Mouse (Mus musculus) spleen, postnatal 10 days (tissue): ENCODE data around the gene Rab12.
"Not testable (repeated sequence)": the region's sequence is repeated elsewhere in the genome, so short reads cannot be mapped to it uniquely, and the experiment has no call there.

ENCODE experiments used
- DNase-seq, 2 experiments: peaks; one replicate each; pipeline ENCODE4 v3.0.0; 2021 to 2022; ENCODE audit warnings: low spot score in 2 of 2

The Rab12 gene

GRCm38 (mm10) chr17:66519554-66520553, at the start of gene Rab12:
TSS of gene Rab12 (minus strand) at chr17:66519729.
- DNase-seq: peak; percentile 85 to 90

DNA sequence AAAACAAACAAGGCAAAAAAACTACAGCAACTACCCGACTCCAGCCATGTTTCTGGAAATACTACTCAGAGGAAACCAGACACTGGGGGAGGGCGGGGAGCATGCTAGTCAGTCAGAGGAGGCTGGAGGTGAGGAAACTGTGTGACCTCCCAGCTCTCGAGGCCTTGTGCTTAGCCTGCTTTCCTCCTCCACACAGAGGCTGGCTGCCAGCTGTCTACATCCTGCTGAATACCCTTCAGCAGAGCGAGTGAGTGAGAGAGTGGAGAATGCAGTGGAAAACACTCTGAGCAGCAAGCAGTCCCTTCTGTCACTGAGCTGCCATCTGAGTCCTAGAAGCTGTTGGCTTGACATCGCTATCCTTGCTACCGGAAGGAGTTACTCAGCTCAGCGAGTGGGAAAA, 44.7 kb upstream of the Rab12 start:
- DNase-seq: peak in 1 of 2 experiments; percentile 26

- DNase-seq: no peak
These were observed 44.0 kb upstream of the Rab12 start for GRCm38 (mm10) chr17:66563551-66563950.

DNA sequence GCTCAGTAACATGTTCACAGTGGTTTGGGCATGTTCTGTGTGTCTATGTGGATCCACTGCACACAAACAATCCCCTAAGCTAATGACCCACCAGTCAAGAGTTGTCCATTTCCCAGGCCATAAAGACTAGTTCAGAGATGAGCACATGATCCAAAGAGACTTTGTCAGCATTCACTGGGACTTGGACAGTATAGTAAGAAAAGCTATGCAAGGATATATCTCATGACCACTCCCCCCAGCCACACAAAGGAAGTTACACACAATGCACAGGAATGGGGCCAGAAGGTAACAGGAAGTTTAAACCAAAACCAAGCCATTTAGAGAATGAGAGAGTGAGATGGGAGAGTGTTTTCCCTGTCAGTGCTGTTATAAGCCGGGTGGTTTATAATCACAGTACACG, 41.9 kb upstream of the Rab12 start:
- DNase-seq: no peak

GRCm38 (mm10) chr17:66558404-66559317, 39.1 kb upstream of the Rab12 start:
- peak in 1 of 2 experiments; percentile 19 for DNase-seq

- no peak for DNase-seq
These were observed 33.2 kb upstream of the Rab12 start for GRCm38 (mm10) chr17:66552690-66553089.

DNA sequence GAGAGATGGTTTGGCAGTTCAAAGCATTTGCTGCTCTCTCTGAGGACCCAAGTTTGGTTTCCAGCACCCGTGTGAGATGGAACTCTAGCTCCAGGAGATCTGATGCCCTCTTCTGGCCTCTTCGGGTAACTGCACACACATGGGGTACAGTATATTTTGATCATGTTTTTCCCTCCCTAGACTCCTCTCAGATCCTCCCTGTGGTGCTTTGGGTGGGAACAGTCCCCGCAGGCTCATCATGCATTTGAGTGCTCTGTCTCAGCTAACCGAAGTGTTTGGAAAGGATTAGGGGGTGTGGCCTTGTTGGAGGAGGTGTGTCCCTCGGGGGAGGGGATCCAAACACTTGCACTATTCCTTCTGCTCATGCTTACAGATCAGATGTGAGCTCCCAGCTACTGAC, 31.0 kb upstream of the Rab12 start:
- DNase-seq: no peak

- DNase-seq: no peak
These were observed 12.8 kb upstream of the Rab12 start for GRCm38 (mm10) chr17:66532285-66532684.

- DNase-seq: no peak
These were observed 3.9 kb upstream of the Rab12 start for GRCm38 (mm10) chr17:66523396-66523795.

GRCm38 (mm10) chr17:66522631-66523030, 3.1 kb upstream of the Rab12 start:
- DNase-seq: not testable (repeated sequence)

DNA sequence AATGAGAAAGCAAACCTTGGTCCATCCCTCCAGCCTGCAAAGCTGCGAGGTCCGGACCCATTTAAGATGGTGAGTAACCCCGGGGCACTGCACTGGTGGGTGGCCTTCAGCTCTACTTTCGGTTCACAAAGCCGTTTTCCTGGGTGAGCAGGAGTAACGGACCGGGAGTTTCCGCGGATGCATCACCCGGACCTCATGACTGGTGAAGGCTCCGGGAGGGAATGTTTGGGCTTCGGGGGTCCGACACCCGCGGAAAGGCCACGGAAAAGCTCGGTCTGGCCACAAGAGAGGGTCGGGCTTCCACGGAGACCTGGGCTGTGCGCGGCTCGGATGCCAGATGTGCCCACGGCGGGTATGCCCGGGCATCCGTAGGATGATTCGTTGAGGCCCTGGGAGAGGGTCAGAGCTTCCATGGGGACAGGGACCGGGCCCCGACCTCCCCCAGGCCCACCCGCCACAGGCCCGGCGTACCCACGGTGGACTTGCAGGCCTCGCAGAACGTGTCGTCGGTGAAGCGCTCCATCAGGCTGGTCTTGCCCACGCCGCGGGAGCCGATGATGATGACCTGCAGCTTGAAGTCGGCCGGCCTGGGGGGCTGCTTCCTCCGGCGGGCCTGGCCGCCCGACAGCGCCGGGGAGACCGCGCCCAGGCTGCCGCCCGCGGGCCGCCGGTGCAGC, 514 bp downstream of the Rab12 start:
- peak; percentile 45 to 49 for DNase-seq

- DNase-seq: no peak
These were observed 2.6 kb downstream of the Rab12 start for GRCm38 (mm10) chr17:66516953-66517352.

DNA sequence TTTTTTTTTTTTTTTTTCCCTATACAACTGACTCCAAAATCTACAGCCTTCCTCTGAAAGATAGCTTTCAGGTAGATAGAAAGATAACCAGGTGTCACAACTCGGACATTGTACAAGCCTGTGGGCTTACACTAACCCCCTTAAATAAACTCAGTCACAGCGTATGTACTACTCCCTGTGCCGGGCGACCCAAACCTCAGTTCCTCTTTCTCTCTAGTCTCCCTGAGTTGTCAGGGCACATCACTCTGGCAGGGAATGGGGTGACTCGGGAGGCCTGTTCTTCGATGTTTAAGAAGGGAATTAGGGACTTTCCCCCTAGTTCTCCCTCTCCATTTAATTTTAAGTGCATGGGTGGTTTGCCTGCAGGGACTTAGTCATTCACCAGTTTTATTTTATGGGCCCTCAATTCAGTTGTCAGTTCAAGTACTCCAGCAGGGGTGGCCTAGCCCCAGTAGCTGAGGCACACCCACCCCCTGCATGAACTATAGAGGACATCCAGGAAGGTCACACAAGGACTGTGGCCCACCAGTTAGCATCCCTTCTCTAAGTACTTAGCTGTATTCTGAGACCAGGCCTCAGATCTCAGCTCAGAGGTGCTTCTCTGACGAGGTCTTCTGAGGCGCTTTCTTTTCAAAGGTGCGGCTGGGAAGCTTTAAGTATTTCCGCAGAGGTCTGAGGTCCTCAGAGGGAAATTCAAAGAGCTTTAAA, 5.1 kb downstream of the Rab12 start:
- DNase-seq: no peak

DNA sequence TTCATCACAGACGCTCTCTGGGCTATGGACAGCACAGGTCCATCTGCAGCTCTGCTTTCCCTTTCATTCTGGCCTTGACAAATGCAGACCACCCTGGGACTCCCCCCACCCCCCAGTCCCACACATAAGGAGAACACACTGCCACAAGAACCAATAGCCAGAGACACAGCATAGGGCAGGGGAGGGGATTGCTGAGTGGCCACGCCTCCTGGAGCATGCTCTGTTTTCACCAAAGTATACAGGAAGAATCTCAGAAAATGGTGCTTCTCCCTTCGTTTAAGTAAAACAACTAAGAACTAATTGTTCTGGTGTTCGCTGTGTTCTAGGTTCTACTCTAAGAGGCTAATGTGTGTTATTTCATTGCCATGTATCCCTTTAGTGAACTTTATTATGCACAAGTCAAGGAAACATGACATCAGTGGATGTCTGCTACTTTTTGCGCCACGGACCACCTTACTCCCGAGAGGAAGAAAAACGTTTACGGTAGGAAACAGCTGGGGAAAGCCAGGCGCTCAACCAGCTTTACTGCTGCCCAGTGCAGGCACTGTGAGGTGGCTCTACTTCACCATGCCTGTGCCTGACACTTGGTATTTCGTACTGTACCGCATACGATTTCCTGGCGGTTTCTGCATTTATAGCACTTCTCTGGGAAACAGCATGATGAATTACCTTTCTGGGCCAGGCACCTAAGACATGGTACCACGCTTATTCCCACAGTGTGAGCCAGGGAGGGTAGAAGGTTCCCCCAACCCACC, 7.2 kb downstream of the Rab12 start:
- DNase-seq: peak in 1 of 2 experiments; percentile 36

GRCm38 (mm10) chr17:66510221-66510683, 9.3 kb downstream of the Rab12 start:
- DNase-seq: no peak

GRCm38 (mm10) chr17:66507049-66507954, 12.2 kb downstream of the Rab12 start:
- DNase-seq: no peak

DNA sequence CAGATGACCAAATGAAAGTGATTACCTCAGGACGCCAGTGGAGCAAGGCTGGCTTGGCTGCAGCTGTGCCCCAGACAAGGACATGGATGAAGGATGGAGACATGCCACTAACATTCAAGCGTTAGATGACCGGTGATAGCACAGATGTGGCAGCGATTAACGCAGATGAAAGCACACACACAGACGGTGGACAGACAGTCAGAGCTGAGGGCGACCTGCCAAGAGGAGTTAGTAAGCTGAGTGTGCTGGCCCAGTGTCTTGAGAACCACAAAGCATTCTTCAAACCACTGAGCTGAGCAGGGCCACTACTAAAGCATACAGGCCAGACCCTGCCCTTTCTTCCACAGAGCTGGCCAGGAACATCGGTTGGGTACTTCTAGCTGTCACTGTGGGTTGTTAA, 14.6 kb downstream of the Rab12 start:
- no peak for DNase-seq

DNA sequence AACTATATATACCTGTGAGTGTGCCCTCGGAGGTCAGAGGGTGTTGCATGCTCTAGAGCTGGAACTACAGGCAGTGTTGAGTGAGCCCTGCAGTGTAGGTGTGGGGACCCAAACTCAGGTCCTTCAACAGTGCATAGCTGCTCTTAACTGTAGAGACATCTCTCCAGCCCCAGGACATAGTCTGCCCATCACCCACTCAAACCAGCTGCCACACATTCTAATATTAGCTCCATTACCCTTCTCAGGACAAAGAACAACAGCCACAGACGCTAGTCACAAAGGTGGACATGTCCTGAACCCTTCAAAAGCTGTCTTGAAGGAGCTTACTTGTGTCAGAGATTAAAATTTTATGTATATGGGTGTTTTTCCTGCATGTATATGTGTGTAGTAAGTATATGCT, 15.3 kb downstream of the Rab12 start:
- no peak for DNase-seq

DNA sequence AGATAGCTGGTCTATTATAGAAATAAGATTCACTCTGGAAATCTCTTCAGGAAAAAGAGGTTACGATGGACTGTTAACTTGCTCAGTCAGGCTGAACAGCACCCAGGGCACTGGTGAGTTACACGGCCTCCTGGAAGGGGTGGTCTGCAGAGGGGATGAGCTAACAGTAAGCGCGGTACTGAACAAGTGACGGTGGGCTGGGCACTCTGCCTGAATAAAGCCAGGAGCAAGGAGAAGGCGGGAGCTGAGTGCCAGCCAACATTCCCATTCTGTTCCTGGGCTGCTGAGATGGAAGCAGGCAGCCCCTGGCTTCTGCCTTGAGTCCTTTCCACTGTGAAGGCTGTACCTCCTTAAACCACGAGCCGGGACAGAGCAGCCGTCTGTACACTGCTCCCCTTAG, 16.1 kb downstream of the Rab12 start:
- DNase-seq: no peak
